Mouse (Mus musculus) yolk sac, embryonic 10.5 days (tissue): Measurements from ENCODE around the gene Btbd9.
"Not testable (repeated sequence)": the region's sequence is repeated elsewhere in the genome, so short reads cannot be mapped to it uniquely, and the experiment has no call there.

Experiments used
- DNase-seq: peaks from one replicate; pipeline ENCODE4 v3.0.0-alpha.2; 2017; ENCODE audit warnings: low spot score

Btbd9 gene

GRCm38 (mm10) chr17:30575941-30576773, at the start of gene Btbd9:
TSS of gene Btbd9 (minus strand) at chr17:30576488.
- peak; percentile 90 for DNase-seq

- DNase-seq, result not testable (repeated sequence)
Observed at GRCm38 (mm10) chr17:30624132-30624531, 47.8 kb upstream of the Btbd9 start, which contains the start of gene Dnah8. TSS of gene Dnah8 (plus strand) at chr17:30624354.

GRCm38 (mm10) chr17:30623200-30623599, 46.9 kb upstream of the Btbd9 start:
- DNase-seq, result no peak

- no peak for DNase-seq
Observed at GRCm38 (mm10) chr17:30621450-30621849, 45.2 kb upstream of the Btbd9 start.

- no peak for DNase-seq
Observed at GRCm38 (mm10) chr17:30620548-30620947, 44.3 kb upstream of the Btbd9 start.

- DNase-seq, result no peak
Observed at GRCm38 (mm10) chr17:30619153-30619552, 42.9 kb upstream of the Btbd9 start.

GRCm38 (mm10) chr17:30618136-30618891, 42.0 kb upstream of the Btbd9 start:
- DNase-seq, result no peak

GRCm38 (mm10) chr17:30616203-30616602, 39.9 kb upstream of the Btbd9 start:
- DNase-seq, result no peak

- DNase-seq, result no peak
Observed at GRCm38 (mm10) chr17:30613350-30613749, 37.1 kb upstream of the Btbd9 start.

GRCm38 (mm10) chr17:30612075-30612859, 36.0 kb upstream of the Btbd9 start:
- peak; percentile 97 for DNase-seq

GRCm38 (mm10) chr17:30611221-30612074, 35.2 kb upstream of the Btbd9 start:
- no peak for DNase-seq

GRCm38 (mm10) chr17:30610739-30611138, 34.5 kb upstream of the Btbd9 start:
- DNase-seq, result no peak

- DNase-seq, result no peak
Observed at GRCm38 (mm10) chr17:30609980-30610307, 33.7 kb upstream of the Btbd9 start.

- DNase-seq, result no peak
Observed at GRCm38 (mm10) chr17:30609305-30609979, 33.2 kb upstream of the Btbd9 start.

GRCm38 (mm10) chr17:30607909-30608495, 31.7 kb upstream of the Btbd9 start:
- no peak for DNase-seq

GRCm38 (mm10) chr17:30607330-30607729, 31.0 kb upstream of the Btbd9 start:
- DNase-seq, result no peak

- DNase-seq, result no peak
Observed at GRCm38 (mm10) chr17:30606634-30607081, 30.4 kb upstream of the Btbd9 start.

- no peak for DNase-seq
Observed at GRCm38 (mm10) chr17:30606206-30606605, 29.9 kb upstream of the Btbd9 start.

- no peak for DNase-seq
Observed at GRCm38 (mm10) chr17:30605001-30605400, 28.7 kb upstream of the Btbd9 start.

- DNase-seq, result no peak
Observed at GRCm38 (mm10) chr17:30604296-30604695, 28.0 kb upstream of the Btbd9 start.
